8 mouse cellular contexts compared by ENCODE assay signal in genomic region chr10:77515385-77516348, GRCm38 (mm10). TPM values are rescaled to one million over a fixed set of nuclear protein-coding genes. Genes with fewer than 3 reads are reported as not detected.
DNase-seq lines count a peak whose midpoint lies in the region; ATAC-seq and TF ChIP-seq lines count a peak whose summit lies in the region.

Gene Fam207a (minus strand): TSS chr10:77515785.

- H3K4me1 ChIP-seq in bone marrow, adult 2 months (ENCODE audit: control insufficient read depth, insufficient read depth, low read length) = peaks cover 3% of the 10 kb centered on the region; the same call in 1 of the 2 replicates
- H3K4me1 ChIP-seq in embryonic facial prominence, embryonic 15.5 days = peaks cover 24% of the 10 kb centered on the region
- H3K4me1 ChIP-seq in kidney, embryonic 14.5 days (ENCODE audit: control insufficient read depth, insufficient read depth, low read length) = peaks cover 15% of the 10 kb centered on the region
- peaks cover 24% of the 10 kb centered on the region for H3K4me1 ChIP-seq in limb, embryonic 15.5 days

- ATAC-seq in embryonic facial prominence, embryonic 15.5 days (ENCODE audit: insufficient number of reproducible peaks, low FRiP score, low TSS enrichment, low read depth) = peak; percentile 91
- ATAC-seq in kidney, embryonic 14.5 days (ENCODE audit: low FRiP score, low TSS enrichment) = peak; percentile 88
- peak; percentile 81 for ATAC-seq in limb, embryonic 15.5 days (ENCODE audit: insufficient number of reproducible peaks, low FRiP score, low TSS enrichment, low read depth)

- DNase-seq in 416B (ENCODE audit: low read depth) = peak; percentile 92
- peak; percentile 92 for DNase-seq in heart, adult 9 months (ENCODE audit: low spot score in 2 of 2)
- peak; percentile 81 to 93 for DNase-seq in monocyte, adult 2 months (ENCODE audit: low read depth in 1 of 2, low spot score in 2 of 2)
- DNase-seq in spleen, postnatal 36 days (ENCODE audit: low spot score in 2 of 2) = peak; percentile 95

- peak within 1 kb of the TSS; percentile 87 for H3K4me3 ChIP-seq in bone marrow, adult 2 months (replicated peaks; ENCODE audit: control insufficient read depth, low read depth, low read length)
- peak within 1 kb of the TSS; percentile 94 for H3K4me3 ChIP-seq in embryonic facial prominence, embryonic 15.5 days (replicated peaks)
- H3K4me3 ChIP-seq in kidney, embryonic 14.5 days (ENCODE audit: low read length) = peak within 1 kb of the TSS; percentile 85
- peak within 1 kb of the TSS; percentile 98 for H3K4me3 ChIP-seq in limb, embryonic 15.5 days

- no peaks in the 10 kb centered on the region for H3K27me3 ChIP-seq in embryonic facial prominence, embryonic 15.5 days
- no peaks in the 10 kb centered on the region for H3K27me3 ChIP-seq in kidney, embryonic 14.5 days (ENCODE audit: control insufficient read depth, insufficient read depth, low read length)
- H3K27me3 ChIP-seq in limb, embryonic 15.5 days = no peaks in the 10 kb centered on the region

- H3K36me3 ChIP-seq in embryonic facial prominence, embryonic 15.5 days = peaks cover 19% of the 10 kb centered on the region
- peaks cover 26% of the 10 kb centered on the region for H3K36me3 ChIP-seq in kidney, embryonic 14.5 days (ENCODE audit: control insufficient read depth, insufficient read depth, low read length)
- H3K36me3 ChIP-seq in limb, embryonic 15.5 days = peaks cover 34% of the 10 kb centered on the region

- H3K9ac ChIP-seq in embryonic facial prominence, embryonic 15.5 days = peak within 1 kb of the TSS; percentile 90
- peak within 1 kb of the TSS; percentile 75 for H3K9ac ChIP-seq in kidney, embryonic 14.5 days (ENCODE audit: low read depth, low read length)
- peak within 1 kb of the TSS; percentile 92 for H3K9ac ChIP-seq in limb, embryonic 15.5 days

- 1% methylated on average over 75 of the region's 75 CpGs for WGBS in bone marrow, adult 2 months
- under 1% methylated on average over 75 of the region's 75 CpGs for WGBS in embryonic facial prominence, embryonic 15.5 days
- 1% methylated on average over 75 of the region's 75 CpGs for WGBS in kidney, embryonic 14.5 days
- under 1% methylated on average over 75 of the region's 75 CpGs for WGBS in limb, embryonic 15.5 days

- no peak for TF ChIP-seq CTCF in bone marrow, adult 2 months (IDR thresholded peaks at IDR 0.05; ENCODE audit: control insufficient read depth, insufficient read depth, low read length)

- no peaks in the 10 kb centered on the region for H3K9me3 ChIP-seq in embryonic facial prominence, embryonic 15.5 days (replicated peaks)
- no peaks in the 10 kb centered on the region for H3K9me3 ChIP-seq in kidney, embryonic 14.5 days (ENCODE audit: control insufficient read depth, low read length)
- no peaks in the 10 kb centered on the region for H3K9me3 ChIP-seq in limb, embryonic 15.5 days

- H3K27ac ChIP-seq in bone marrow, adult 2 months (ENCODE audit: control insufficient read depth, insufficient read depth, low read depth, low read length, poor library complexity) = peak within 1 kb of the TSS; percentile 71
- peak within 1 kb of the TSS; percentile 93 for H3K27ac ChIP-seq in embryonic facial prominence, embryonic 15.5 days (replicated peaks)
- H3K27ac ChIP-seq in kidney, embryonic 14.5 days (ENCODE audit: low read depth, low read length) = peak within 1 kb of the TSS; percentile 66; the same call in 1 of the 2 replicates
- H3K27ac ChIP-seq in limb, embryonic 15.5 days = peak within 1 kb of the TSS; percentile 92

- TF ChIP-seq POLR2A in bone marrow, adult 2 months (IDR thresholded peaks at IDR 0.05; ENCODE audit: borderline replicate concordance, control insufficient read depth, low read depth, low read length) = peak; percentile 86

- peak within 1 kb of the TSS; percentile 81 for H3K4me2 ChIP-seq in embryonic facial prominence, embryonic 15.5 days (replicated peaks)
- H3K4me2 ChIP-seq in kidney, embryonic 14.5 days (replicated peaks; ENCODE audit: low read depth, low read length) = peak within 1 kb of the TSS; percentile 80
- peak within 1 kb of the TSS; percentile 79 for H3K4me2 ChIP-seq in limb, embryonic 15.5 days

RNA-seq across cellular contexts. Expression of gene Fam207a, which starts in this region (rescaled TPM):
- 12.3 and 29.2 TPM in 2 replicates for polyA plus RNA-seq in bone marrow, adult 2 months (2011; ENCODE audit: insufficient read depth, insufficient read length, low replicate concordance, missing spikeins)
- polyA plus RNA-seq in embryonic facial prominence, embryonic 15.5 days (2015; fragmentation: Nextera tagmentation; extraction: Ambion mirVana) = 37.5 and 38.8 TPM in 2 replicates
- 28.8 and 36.5 TPM in 2 replicates for polyA plus RNA-seq in kidney, embryonic 14.5 days (2014; fragmentation: Nextera tagmentation; extraction: Ambion mirVana)
- polyA plus RNA-seq in limb, embryonic 15.5 days (2015; fragmentation: Nextera tagmentation; extraction: Ambion mirVana) = 36.2 and 37.7 TPM in 2 replicates

Comparison
In these comparisons a context has a peak if more than half of its experiments do, and no peak if none do; other contexts are left out.
1. Peak in every context shown above with its lines: DNase-seq, ATAC-seq, H3K4me3 ChIP-seq and H3K27ac ChIP-seq.